Mouse (Mus musculus): ENCODE results near the gene Dpf1.

DNA sequence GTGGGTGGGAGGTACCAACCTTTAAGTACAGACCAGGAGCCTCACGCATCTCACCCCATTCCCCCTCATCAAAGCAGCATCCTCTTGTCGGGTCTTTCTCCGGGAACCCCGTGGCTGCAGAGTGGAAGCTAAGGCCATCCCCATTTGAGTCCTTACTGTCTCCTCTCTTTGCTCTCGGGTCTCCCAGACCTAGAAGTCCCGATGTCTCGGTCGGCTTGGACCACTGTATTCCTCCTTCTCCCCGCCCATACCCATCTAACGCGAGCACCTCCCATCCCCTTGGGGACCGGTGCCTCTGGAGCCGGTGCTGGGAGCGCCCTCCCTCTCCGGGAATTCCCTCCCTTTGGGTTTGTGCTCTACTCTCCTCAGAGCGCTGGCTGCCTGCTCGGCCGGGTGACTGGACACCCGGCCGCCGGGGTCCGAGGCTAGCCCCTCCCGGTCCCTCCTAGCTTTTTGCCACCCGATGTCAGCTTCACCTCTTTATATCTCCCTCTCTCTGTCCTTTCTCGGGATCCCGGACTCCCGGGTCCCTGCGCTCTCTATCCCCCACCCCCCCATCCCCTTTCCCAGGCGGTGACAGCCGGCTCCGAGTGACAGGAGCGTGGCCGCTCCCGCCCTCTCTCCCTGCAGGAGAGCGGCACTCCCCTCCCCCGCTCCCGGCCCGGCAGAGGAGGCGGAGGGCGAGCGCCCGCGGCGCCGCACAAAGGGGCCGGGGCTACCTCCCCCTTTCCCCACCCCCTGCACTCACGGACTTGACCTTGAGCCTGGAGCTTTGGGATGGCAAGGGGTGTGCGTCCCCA lies 912 bp downstream of the Dpf1 start:
- no peak for TF ChIP-seq TAL1 (IDR thresholded peaks at IDR 0.05; ENCODE audit: low read length)
- TF ChIP-seq CTCF (IDR thresholded peaks at IDR 0.05 in 2 of 3, conservative IDR thresholded peaks at IDR 0.05 in 1 of 3; ENCODE audit: control insufficient read depth in 1 of 3, insufficient read depth in 1 of 3, low read depth in 2 of 3, low read length in 3 of 3, poor library complexity in 1 of 3, severe bottlenecking in 1 of 3): no peak
